Mouse (Mus musculus) liver, embryonic 16.5 days (tissue): ENCODE results near the gene Cxcr1. TPM values are rescaled to one million over a fixed set of nuclear protein-coding genes. Genes with fewer than 3 reads are reported as not detected.
A peak's percentile ranks its signal among the peaks of the same experiment; 100 is the strongest.

Source experiments
- ATAC-seq: fragments of 200-750 bp; cut with Nextera tagmentation; 2 replicates; pipeline ENCODE4 v1.8.0; 2017; ENCODE audit warnings: low read depth, mild to moderate bottlenecking, moderate number of reproducible peaks, moderate library complexity
- H3K27ac ChIP-seq: fragments of 300-500 bp; sonication (generic); 2 replicates; pipeline ENCODE4 v1.5.1; 2014; ENCODE audit warnings: mild to moderate bottlenecking, low read length
- H3K27me3 ChIP-seq: fragments of 300-500 bp; sonication (generic); 2 replicates; pipeline ENCODE4 v1.6.1; 2014; ENCODE audit warnings: low read depth, low read length, mixed read lengths; ENCODE audit not compliant: control insufficient read depth, insufficient read depth
- H3K36me3 ChIP-seq: fragments of 300-500 bp; sonication (generic); 2 replicates; pipeline ENCODE4 v1.6.1; 2014; ENCODE audit warnings: mild to moderate bottlenecking; ENCODE audit not compliant: control insufficient read depth, insufficient read depth
- H3K4me1 ChIP-seq: fragments of 300-500 bp; sonication (generic); 2 replicates; pipeline ENCODE4 v1.6.1; 2014; ENCODE audit warnings: low read depth, low read length, mixed read lengths; ENCODE audit not compliant: control insufficient read depth
- H3K4me2 ChIP-seq: fragments of 300-500 bp; sonication (generic); 2 replicates; pipeline ENCODE4 v1.6.1; 2014; ENCODE audit warnings: low read depth, low read length, mixed read lengths
- H3K4me3 ChIP-seq: fragments of 300-500 bp; sonication (generic); 2 replicates; pipeline ENCODE4 v1.5.1; 2014; ENCODE audit warnings: low read depth, mild to moderate bottlenecking, low read length
- H3K9ac ChIP-seq: fragments of 300-500 bp; sonication (generic); 2 replicates; pipeline ENCODE4 v1.6.1; 2014; ENCODE audit warnings: low read depth, low read length
- H3K9me3 ChIP-seq: fragments of 300-500 bp; sonication (generic); replicated peaks from 2 replicates; pipeline ENCODE4 v1.6.1; 2016; ENCODE audit warnings: low read length; ENCODE audit not compliant: control insufficient read depth
- WGBS: fragments of 180-500 bp; shearing (Covaris S2); extraction: QIAGEN DNeasy Blood & Tissue Kit; methylation state at CpG from one replicate; pipeline ENCODE4 v1.1.7; 2014; ENCODE audit not compliant: insufficient replicate concordance; 5-methylcytosine and 5-hydroxymethylcytosine counted together
- polyA plus RNA-seq: library from polyadenylated mRNA; unstranded; fragments of >200 nt; fragmentation: Nextera tagmentation; extraction: Ambion mirVana; gene quantifications from 2 replicates; pipeline ENCODE4 v1.2.1, GENCODE M21; 2015

Gene Cxcr1
- polyA plus RNA-seq, 1 experiment from 2014 or later, result 0.07 TPM

DNA sequence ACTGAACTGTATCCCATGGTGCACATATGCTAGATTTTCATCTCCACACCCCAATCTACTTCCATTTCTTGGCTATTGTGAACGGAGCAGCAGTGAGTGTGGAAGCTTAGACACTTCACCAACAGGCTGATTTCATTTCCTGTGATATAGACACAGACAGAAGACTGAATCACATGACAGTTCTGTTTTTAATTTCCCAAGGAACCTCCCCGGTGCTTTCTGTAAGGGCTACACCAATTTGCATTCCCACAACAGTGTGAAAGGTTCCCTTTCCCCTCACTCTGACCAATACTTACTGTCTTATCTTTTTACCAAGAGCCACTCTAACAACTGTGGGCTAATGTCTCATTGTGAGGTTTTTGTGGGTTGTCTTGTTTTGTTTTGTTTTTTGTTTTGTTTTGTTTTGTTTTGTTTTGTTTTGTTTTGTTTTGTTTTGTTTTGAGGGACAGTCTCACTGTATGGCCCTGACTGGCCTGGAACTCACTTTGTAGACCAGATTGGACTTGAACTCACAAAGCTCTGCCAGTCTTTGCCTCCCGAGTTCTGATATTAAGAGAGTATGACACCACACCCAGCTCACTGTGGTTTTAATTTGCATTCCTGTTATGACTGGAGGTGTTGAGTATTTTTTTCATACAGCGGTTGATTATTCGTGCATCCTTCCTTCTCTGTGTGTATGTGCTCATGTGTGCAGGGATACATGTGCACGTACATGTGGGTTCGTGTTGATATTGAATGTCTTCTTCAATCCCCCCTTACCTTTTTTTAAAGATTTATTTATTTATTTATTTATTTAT lies 6.8 kb upstream of the Cxcr1 start:
- H3K4me1 ChIP-seq, result peaks cover 5% of the 10 kb centered on the region
- no peak overlapping the region for H3K4me2 ChIP-seq
- no peak overlapping the region for H3K9ac ChIP-seq
- H3K27me3 ChIP-seq, result no peaks in the 10 kb centered on the region
- H3K9me3 ChIP-seq, result no peaks in the 10 kb centered on the region
- H3K36me3 ChIP-seq, result no peaks in the 10 kb centered on the region
- no peak for ATAC-seq
- 51% methylated on average over 7 of the region's 7 CpGs for WGBS
- H3K27ac ChIP-seq, result no peak overlapping the region
- no peak overlapping the region for H3K4me3 ChIP-seq

GRCm38 (mm10) chr1:74199046-74199445 lies 4.6 kb upstream of the Cxcr1 start:
- no peak for ATAC-seq
- 61% methylated on average over 8 of the region's 8 CpGs for WGBS
- peaks cover 5% of the 10 kb centered on the region for H3K4me1 ChIP-seq
- no peaks in the 10 kb centered on the region for H3K27me3 ChIP-seq
- no peaks in the 10 kb centered on the region for H3K36me3 ChIP-seq
- H3K4me3 ChIP-seq, result no peak overlapping the region
- H3K9me3 ChIP-seq, result no peaks in the 10 kb centered on the region
- H3K9ac ChIP-seq, result no peak overlapping the region
- H3K4me2 ChIP-seq, result no peak overlapping the region
- peak overlapping the region; percentile 41; the same call in 1 of the 2 replicates for H3K27ac ChIP-seq

- H3K4me2 ChIP-seq, result no peak overlapping the region
- 56% methylated on average over 12 of the region's 12 CpGs for WGBS
- peaks cover 5% of the 10 kb centered on the region for H3K4me1 ChIP-seq
- no peak overlapping the region for H3K9ac ChIP-seq
- H3K27me3 ChIP-seq, result no peaks in the 10 kb centered on the region
- no peak overlapping the region for H3K4me3 ChIP-seq
- ATAC-seq, result no peak
- H3K36me3 ChIP-seq, result no peaks in the 10 kb centered on the region
- H3K9me3 ChIP-seq, result no peaks in the 10 kb centered on the region
- H3K27ac ChIP-seq, result 0 out of 2 replicates have a peak overlapping the region, but pooled peaks have one; percentile 48
Measured at GRCm38 (mm10) chr1:74197726-74198470, 3.5 kb upstream of the Cxcr1 start.

- Histone ChIP-seq H3K36me3 (no peaks in the 10 kb centered on the region), H3K27me3 (no peaks in the 10 kb centered on the region), H3K27ac (peak overlapping the region; percentile 79), H3K9ac (no peak overlapping the region), H3K9me3 (no peaks in the 10 kb centered on the region), H3K4me2 (peak overlapping the region; percentile 30; the same call in 1 of the 2 replicates), H3K4me1 (peaks cover 5% of the 10 kb centered on the region), H3K4me3 (no peak overlapping the region)
- peak; percentile 81 for ATAC-seq
- 56% methylated on average over 17 of the region's 17 CpGs for WGBS
Measured at GRCm38 (mm10) chr1:74196621-74197419, 2.4 kb upstream of the Cxcr1 start.

DNA sequence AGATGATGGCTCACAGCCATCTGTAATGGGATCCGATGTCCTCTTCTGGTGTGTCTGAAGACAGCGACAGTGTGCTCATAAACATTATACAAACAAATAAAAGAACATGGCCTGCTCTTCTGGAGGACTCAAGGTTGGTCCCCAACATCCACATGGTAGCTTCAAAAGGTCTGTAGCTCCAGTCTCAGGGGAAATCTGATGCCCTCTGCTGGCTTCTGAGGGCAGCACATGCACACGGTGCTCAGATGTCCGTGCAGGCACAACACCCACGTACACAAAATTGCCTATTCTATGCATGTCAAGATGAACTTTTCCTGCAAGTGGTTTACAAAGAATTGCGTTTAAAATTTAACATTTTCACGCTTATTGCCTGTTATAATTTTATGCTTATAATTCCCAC lies 1.5 kb upstream of the Cxcr1 start:
- Histone ChIP-seq H3K4me3 (no peak overlapping the region), H3K27me3 (no peaks in the 10 kb centered on the region), H3K9me3 (no peaks in the 10 kb centered on the region), H3K27ac (peak overlapping the region; percentile 74), H3K4me1 (peaks cover 5% of the 10 kb centered on the region), H3K4me2 (no peak overlapping the region), H3K9ac (no peak overlapping the region), H3K36me3 (no peaks in the 10 kb centered on the region)
- WGBS, result 26% methylated on average over 7 of the region's 7 CpGs
- no peak for ATAC-seq

DNA sequence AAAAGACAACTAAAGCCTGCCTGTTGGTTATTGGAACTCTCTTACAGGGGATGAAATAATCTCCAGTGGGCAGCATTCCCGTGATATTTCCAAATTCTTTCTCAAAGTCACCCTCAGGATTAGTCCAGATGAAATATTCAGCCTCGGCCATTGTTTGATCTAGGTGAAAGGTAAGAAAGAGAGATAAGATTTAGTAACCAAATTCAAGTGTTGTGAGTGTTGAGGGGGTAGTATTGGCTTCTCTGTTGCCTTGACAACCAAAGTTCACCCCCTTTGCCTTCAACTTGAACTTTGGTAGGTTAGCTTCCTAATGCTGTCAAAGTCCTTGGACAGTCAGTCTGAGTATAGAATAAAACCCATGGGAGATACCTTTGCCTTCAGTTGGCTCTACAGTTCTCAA lies 1.7 kb downstream of the Cxcr1 start:
- H3K9me3 ChIP-seq, result no peaks in the 10 kb centered on the region
- ATAC-seq, result no peak
- H3K4me3 ChIP-seq, result no peak overlapping the region
- H3K36me3 ChIP-seq, result no peaks in the 10 kb centered on the region
- H3K27ac ChIP-seq, result no peak overlapping the region
- H3K27me3 ChIP-seq, result no peaks in the 10 kb centered on the region
- H3K4me1 ChIP-seq, result peaks cover under 1% of the 10 kb centered on the region; the same call in 1 of the 2 replicates
- no peak overlapping the region for H3K9ac ChIP-seq
- no peak overlapping the region for H3K4me2 ChIP-seq
- 55% methylated on average over 2 of the region's 2 CpGs for WGBS

DNA sequence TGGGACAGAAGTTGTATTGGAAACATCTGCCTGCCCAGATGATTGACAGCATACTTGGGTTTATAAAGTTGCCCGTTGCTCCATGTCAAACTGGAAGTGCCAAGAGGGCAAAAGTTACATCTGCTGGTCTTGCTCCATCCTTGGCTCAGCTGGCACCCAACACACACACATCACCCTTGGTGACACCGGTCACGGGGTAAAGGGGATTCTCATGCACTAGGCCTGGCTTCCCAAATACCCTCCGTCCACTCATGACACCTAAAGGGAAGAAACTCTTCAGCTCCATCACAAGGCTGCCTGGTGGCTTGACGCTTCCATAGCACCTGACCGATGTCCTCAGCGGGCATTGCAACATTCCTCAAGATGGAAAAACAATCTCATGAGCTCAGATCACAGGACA lies 4.0 kb downstream of the Cxcr1 start:
- H3K36me3 ChIP-seq, result no peaks in the 10 kb centered on the region
- no peaks in the 10 kb centered on the region for H3K4me1 ChIP-seq
- no peak overlapping the region for H3K27ac ChIP-seq
- no peak overlapping the region for H3K4me3 ChIP-seq
- H3K9me3 ChIP-seq, result no peaks in the 10 kb centered on the region
- no peak overlapping the region for H3K9ac ChIP-seq
- WGBS, result 73% methylated on average over 7 of the region's 7 CpGs
- no peak overlapping the region for H3K4me2 ChIP-seq
- no peaks in the 10 kb centered on the region for H3K27me3 ChIP-seq
- ATAC-seq, result no peak

DNA sequence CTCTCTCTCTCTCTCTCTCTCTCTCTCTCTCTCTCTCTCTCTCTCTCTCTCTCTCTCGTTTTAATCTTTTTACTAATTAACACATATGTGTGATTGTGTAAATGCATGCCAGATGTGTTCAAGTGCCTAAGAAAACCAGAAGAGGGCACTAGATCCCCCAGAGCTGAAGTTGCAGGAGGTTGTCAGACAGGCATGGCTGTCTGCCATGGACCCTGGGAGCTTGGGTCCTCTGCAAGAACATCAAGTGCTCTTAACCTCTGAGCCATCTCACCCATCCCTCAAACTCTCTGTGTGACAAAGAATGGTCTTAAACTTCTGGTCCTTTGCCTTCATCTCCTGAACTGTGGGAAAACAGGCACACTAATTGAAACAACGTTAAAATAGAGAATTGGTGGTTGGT lies 11.4 kb downstream of the Cxcr1 start:
- H3K4me2 ChIP-seq, result no peak overlapping the region
- no peak overlapping the region for H3K27ac ChIP-seq
- no peak overlapping the region for H3K4me3 ChIP-seq
- no peaks in the 10 kb centered on the region for H3K36me3 ChIP-seq
- H3K4me1 ChIP-seq, result no peaks in the 10 kb centered on the region
- 55% methylated on average over 2 of the region's 2 CpGs for WGBS
- H3K9me3 ChIP-seq, result no peaks in the 10 kb centered on the region
- no peak overlapping the region for H3K9ac ChIP-seq
- ATAC-seq, result no peak
- H3K27me3 ChIP-seq, result no peaks in the 10 kb centered on the region
